Mouse (Mus musculus) bone marrow macrophage, adult 2 months (primary cell): ENCODE measurements at regions not wholly inside any gene's neighbourhood (a gene's known extent, or its start where the extent isn't known, plus 50 kb on each side); places are given as distances from the start of the nearest gene placed in this dataset.

Source experiments
- CTCF ChIP-seq: IDR thresholded peaks from 2 replicates; pipeline ENCODE4 v1.5.1; 2012; ENCODE audit warnings: low read depth, mild to moderate bottlenecking, low read length, moderate library complexity
- POLR2A ChIP-seq: IDR thresholded peaks from 2 replicates; pipeline ENCODE4 v1.6.1; 2012; ENCODE audit warnings: mild to moderate bottlenecking, low read depth, low read length, borderline replicate concordance

GRCm38 (mm10) chr3:37971240-37971639 is 246.9 kb upstream of the Gm5148 start:
- TF ChIP-seq CTCF = no peak
- no peak for TF ChIP-seq POLR2A
